Mouse (Mus musculus): ENCODE results near the gene Lmntd2. TPM values are rescaled to one million over a fixed set of nuclear protein-coding genes. Genes with fewer than 3 reads are reported as not detected.
A peak's percentile ranks its signal among the peaks of the same experiment; 100 is the strongest.
"Not testable (repeated sequence)": the region's sequence is repeated elsewhere in the genome, so short reads cannot be mapped to it uniquely, and the experiment has no call there.

The Lmntd2 gene
- polyA plus RNA-seq (2012; rRNA removed) = 7.2 and 9.4 TPM in 2 replicates

GRCm38 (mm10) chr7:141213605-141214235, at the start of gene Lmntd2:
Lmntd2 (minus strand) TSS chr7:141214080.
- WGBS = 86% methylated on average over 11 of the region's 11 CpGs
- DNase-seq (ENCODE audit: low read depth, low spot score) = no peak

GRCm38 (mm10) chr7:141263640-141264039, 49.8 kb upstream of the Lmntd2 start:
- WGBS = 85% methylated on average over 13 of the region's 13 CpGs

GRCm38 (mm10) chr7:141261480-141261879, 47.6 kb upstream of the Lmntd2 start:
- DNase-seq (ENCODE audit: low read depth, low spot score) = no peak
- 82% methylated on average over 3 of the region's 3 CpGs for WGBS

More at GRCm38 (mm10) chr7:141263640-141264039, 49.8 kb upstream of the Lmntd2 start:
- no peak for DNase-seq (ENCODE audit: low read depth, low spot score)

- no peak for DNase-seq (ENCODE audit: low read depth, low spot score)
- WGBS = 90% methylated on average over 10 of the region's 10 CpGs
Observed at GRCm38 (mm10) chr7:141256159-141256558, 42.3 kb upstream of the Lmntd2 start.

GRCm38 (mm10) chr7:141250486-141250885, 36.6 kb upstream of the Lmntd2 start:
- not testable (repeated sequence) for DNase-seq (ENCODE audit: low read depth, low spot score)
- 75% methylated on average over 4 of the region's 4 CpGs for WGBS

GRCm38 (mm10) chr7:141231551-141231950, 17.7 kb upstream of the Lmntd2 start:
- DNase-seq (ENCODE audit: low read depth, low spot score) = no peak
- WGBS = 81% methylated on average over 10 of the region's 10 CpGs

- 81% methylated on average over 3 of the region's 3 CpGs for WGBS
- DNase-seq (ENCODE audit: low read depth, low spot score) = no peak
Observed at GRCm38 (mm10) chr7:141231111-141231510, 17.2 kb upstream of the Lmntd2 start.

GRCm38 (mm10) chr7:141230570-141230969, 16.7 kb upstream of the Lmntd2 start:
- DNase-seq (ENCODE audit: low read depth, low spot score) = no peak
- 84% methylated on average over 4 of the region's 4 CpGs for WGBS

- DNase-seq (ENCODE audit: low read depth, low spot score) = no peak
- WGBS = 25% methylated on average over 6 of the region's 6 CpGs
Observed at GRCm38 (mm10) chr7:141229702-141230101, 15.8 kb upstream of the Lmntd2 start.

- DNase-seq (ENCODE audit: low read depth, low spot score) = peak; percentile 66
- under 1% methylated on average over 76 of the region's 76 CpGs for WGBS
Observed at GRCm38 (mm10) chr7:141228279-141229067, 14.6 kb upstream of the Lmntd2 start, which contains the start of gene Phrf1. Phrf1 (plus strand) TSS chr7:141228784.

GRCm38 (mm10) chr7:141227796-141228195, 13.9 kb upstream of the Lmntd2 start:
- 82% methylated on average over 4 of the region's 4 CpGs for WGBS
- no peak for DNase-seq (ENCODE audit: low read depth, low spot score)

- no peak for DNase-seq (ENCODE audit: low read depth, low spot score)
Observed at GRCm38 (mm10) chr7:141226535-141226934, 12.7 kb upstream of the Lmntd2 start.

GRCm38 (mm10) chr7:141222696-141223215, 8.9 kb upstream of the Lmntd2 start:
- no peak for DNase-seq (ENCODE audit: low read depth, low spot score)
- 91% methylated on average over 4 of the region's 4 CpGs for WGBS

More at GRCm38 (mm10) chr7:141226535-141226934, 12.7 kb upstream of the Lmntd2 start:
- WGBS = 89% methylated on average over 6 of the region's 6 CpGs

GRCm38 (mm10) chr7:141222126-141222467, 8.2 kb upstream of the Lmntd2 start:
- 4% methylated on average over 8 of the region's 8 CpGs for WGBS
- DNase-seq (ENCODE audit: low read depth, low spot score) = no peak

GRCm38 (mm10) chr7:141221249-141222125, 7.6 kb upstream of the Lmntd2 start:
- WGBS = 10% methylated on average over 44 of the region's 44 CpGs
- DNase-seq (ENCODE audit: low read depth, low spot score) = peak; percentile 95

GRCm38 (mm10) chr7:141220377-141220776, 6.5 kb upstream of the Lmntd2 start:
- WGBS = 45% methylated on average over 1 of the region's 1 CpGs
- DNase-seq (ENCODE audit: low read depth, low spot score) = no peak

GRCm38 (mm10) chr7:141219558-141220099, 5.7 kb upstream of the Lmntd2 start:
- WGBS = 47% methylated on average over 1 of the region's 1 CpGs
- DNase-seq (ENCODE audit: low read depth, low spot score) = no peak

- WGBS = 41% methylated on average over 5 of the region's 5 CpGs
- DNase-seq (ENCODE audit: low read depth, low spot score) = no peak
Observed at GRCm38 (mm10) chr7:141218557-141219133, 4.8 kb upstream of the Lmntd2 start.

- no peak for DNase-seq (ENCODE audit: low read depth, low spot score)
- WGBS = 42% methylated on average over 3 of the region's 3 CpGs
Observed at GRCm38 (mm10) chr7:141218141-141218540, 4.3 kb upstream of the Lmntd2 start.

All from large intestine, adult 2 months (tissue).